Mouse (Mus musculus) kidney, adult 11 months (tissue): ENCODE results near the gene Slmap.
"Not testable (repeated sequence)": the region's sequence is repeated elsewhere in the genome, so short reads cannot be mapped to it uniquely, and the experiment has no call there.

Experiments used
- DNase-seq: peaks from one replicate; pipeline ENCODE4 v3.0.0; 2022

Gene Slmap

GRCm38 (mm10) chr14:26466544-26467125 lies 68.1 kb downstream of the Slmap start:
- DNase-seq = no peak

GRCm38 (mm10) chr14:26465898-26466297 lies 68.8 kb downstream of the Slmap start:
- DNase-seq = no peak

DNA sequence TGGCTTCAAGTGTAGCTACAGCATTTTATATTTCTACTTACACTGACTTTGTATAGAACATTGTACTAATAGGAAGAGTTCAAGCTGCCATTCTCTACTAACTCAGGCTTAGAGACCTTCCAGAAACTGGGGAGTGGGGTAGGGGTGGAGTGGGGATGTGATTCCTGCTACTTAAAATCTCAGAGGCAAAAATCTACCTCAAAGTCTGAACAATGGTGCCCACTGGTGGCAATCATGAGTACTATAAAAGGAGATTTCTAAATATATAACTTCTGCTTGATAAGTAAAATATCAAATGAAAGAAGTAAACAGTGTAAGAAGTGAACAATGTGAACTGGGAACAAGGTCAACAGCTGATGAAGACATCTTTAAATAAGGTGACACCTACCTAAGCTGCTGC lies 75.2 kb downstream of the Slmap start:
- no peak for DNase-seq

GRCm38 (mm10) chr14:26454851-26455250 lies 79.9 kb downstream of the Slmap start:
- no peak for DNase-seq

- DNase-seq = no peak
Observed at GRCm38 (mm10) chr14:26450036-26450800, 84.5 kb downstream of the Slmap start.

GRCm38 (mm10) chr14:26448581-26448980 lies 86.2 kb downstream of the Slmap start:
- DNase-seq = no peak

GRCm38 (mm10) chr14:26447223-26447622 lies 87.5 kb downstream of the Slmap start:
- no peak for DNase-seq

GRCm38 (mm10) chr14:26446538-26446937 lies 88.2 kb downstream of the Slmap start:
- no peak for DNase-seq

- no peak for DNase-seq
Observed at GRCm38 (mm10) chr14:26442534-26442933, 92.2 kb downstream of the Slmap start.

GRCm38 (mm10) chr14:26441041-26441812 lies 93.5 kb downstream of the Slmap start:
- no peak for DNase-seq

GRCm38 (mm10) chr14:26439996-26440395 lies 94.7 kb downstream of the Slmap start:
- no peak for DNase-seq

- no peak for DNase-seq
Observed at GRCm38 (mm10) chr14:26437771-26438170, 97.0 kb downstream of the Slmap start.

DNA sequence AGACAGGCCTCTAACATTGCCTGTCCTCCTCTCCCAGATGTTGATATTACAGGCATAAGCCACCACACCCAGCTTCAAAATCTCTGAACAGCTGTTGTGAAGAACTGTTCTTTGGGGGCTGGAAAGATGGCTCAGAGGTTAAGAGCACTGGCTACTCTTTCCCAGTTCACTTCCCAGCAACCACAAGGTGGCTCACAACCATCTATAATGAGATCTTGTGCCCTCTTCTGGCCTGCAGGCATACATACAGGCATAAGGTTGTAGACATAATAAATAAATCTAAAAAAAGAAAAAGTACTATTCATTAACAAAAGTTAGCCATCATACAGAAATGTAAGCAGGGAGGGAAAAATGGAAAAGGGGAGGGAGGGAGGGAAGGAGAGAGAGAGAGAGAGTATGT lies 98.4 kb downstream of the Slmap start:
- no peak for DNase-seq

- no peak for DNase-seq
Observed at GRCm38 (mm10) chr14:26432320-26432719, 102.4 kb downstream of the Slmap start.

DNA sequence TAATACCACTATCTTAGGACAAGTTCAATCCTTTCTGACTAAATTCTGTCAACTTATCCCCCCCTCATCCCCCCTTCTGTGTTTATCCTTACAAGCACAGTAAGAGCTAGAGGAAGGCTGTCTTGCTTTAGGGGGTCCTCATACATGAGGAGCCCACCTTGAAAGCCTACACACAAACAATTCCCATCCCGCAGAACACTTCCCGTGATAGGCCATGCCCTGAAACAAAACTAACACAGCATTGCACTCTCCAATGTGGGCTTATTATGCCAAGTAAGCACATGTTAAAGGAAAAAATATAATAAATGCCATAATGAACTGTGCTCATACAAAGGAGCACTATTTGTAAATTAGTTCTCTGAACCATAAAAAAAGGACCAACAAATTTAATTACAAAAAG lies 102.8 kb downstream of the Slmap start:
- DNase-seq = no peak

DNA sequence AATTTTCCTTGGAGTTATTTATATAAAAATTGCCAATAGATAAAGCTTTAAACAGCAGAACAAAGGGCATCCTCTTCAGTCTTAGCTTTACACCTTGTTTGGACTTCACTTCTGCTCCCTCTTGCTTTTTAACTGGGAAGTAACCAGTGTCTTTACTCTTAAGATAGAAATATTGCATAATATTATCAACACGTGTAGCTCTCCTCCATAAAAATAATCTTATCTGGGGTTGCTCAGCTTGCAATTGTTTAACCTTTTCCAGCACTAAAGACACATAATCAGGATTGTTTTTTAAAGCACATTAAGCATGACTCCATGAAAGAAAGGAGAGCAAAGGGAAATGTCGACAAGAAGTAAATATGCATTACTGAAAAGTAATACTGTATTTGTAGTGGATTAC lies 114.5 kb downstream of the Slmap start:
- no peak for DNase-seq

- no peak for DNase-seq
Observed at GRCm38 (mm10) chr14:26417956-26418355, 116.8 kb downstream of the Slmap start.

- no peak for DNase-seq
Observed at GRCm38 (mm10) chr14:26417088-26417487, 117.6 kb downstream of the Slmap start.

GRCm38 (mm10) chr14:26413581-26413980 lies 121.2 kb downstream of the Slmap start:
- no peak for DNase-seq

- DNase-seq = no peak
Observed at GRCm38 (mm10) chr14:26406746-26407145, 128.0 kb downstream of the Slmap start.

GRCm38 (mm10) chr14:26398508-26399160 lies 136.1 kb downstream of the Slmap start:
- no peak for DNase-seq

GRCm38 (mm10) chr14:26391866-26392265 lies 142.9 kb downstream of the Slmap start:
- no peak for DNase-seq

GRCm38 (mm10) chr14:26388961-26389360 lies 145.8 kb downstream of the Slmap start:
- DNase-seq = not testable (repeated sequence)
